Mouse (Mus musculus) heart, postnatal 4 days (tissue): ENCODE measurements at regions not wholly inside any gene's neighbourhood (a gene's known extent, or its start where the extent isn't known, plus 50 kb on each side); places are given as distances from the start of the nearest gene placed in this dataset.
A peak's percentile ranks its signal among the peaks of the same experiment; 100 is the strongest.

ENCODE experiments used
- DNase-seq: peaks from one replicate; pipeline ENCODE4 v3.0.0; 2021

GRCm38 (mm10) chr13:52416301-52416700 lies 114.8 kb downstream of the Diras2 start:
- DNase-seq: peak; percentile 17

- DNase-seq: no peak
Observed at GRCm38 (mm10) chr13:52422456-52422855, 108.6 kb downstream of the Diras2 start.

GRCm38 (mm10) chr13:52428527-52428926 lies 102.6 kb downstream of the Diras2 start:
- no peak for DNase-seq

GRCm38 (mm10) chr13:52436756-52437155 lies 94.3 kb downstream of the Diras2 start:
- no peak for DNase-seq

GRCm38 (mm10) chr13:52445513-52445912 lies 85.6 kb downstream of the Diras2 start:
- DNase-seq: no peak

GRCm38 (mm10) chr13:52448902-52449301 lies 82.2 kb downstream of the Diras2 start:
- no peak for DNase-seq

- peak; percentile 40 for DNase-seq
Observed at GRCm38 (mm10) chr13:52451486-52451885, 79.6 kb downstream of the Diras2 start.

- DNase-seq: no peak
Observed at GRCm38 (mm10) chr13:52452291-52452690, 78.8 kb downstream of the Diras2 start.
